Mouse (Mus musculus) frontal cortex, postnatal 25 days (tissue): ENCODE results near the gene Ccnjl.

ENCODE experiments used
- DNase-seq, 2 experiments: peaks; one replicate each; pipeline ENCODE4 v3.0.0; 2022; ENCODE audit warnings: low spot score in 2 of 2

Ccnjl gene

DNA sequence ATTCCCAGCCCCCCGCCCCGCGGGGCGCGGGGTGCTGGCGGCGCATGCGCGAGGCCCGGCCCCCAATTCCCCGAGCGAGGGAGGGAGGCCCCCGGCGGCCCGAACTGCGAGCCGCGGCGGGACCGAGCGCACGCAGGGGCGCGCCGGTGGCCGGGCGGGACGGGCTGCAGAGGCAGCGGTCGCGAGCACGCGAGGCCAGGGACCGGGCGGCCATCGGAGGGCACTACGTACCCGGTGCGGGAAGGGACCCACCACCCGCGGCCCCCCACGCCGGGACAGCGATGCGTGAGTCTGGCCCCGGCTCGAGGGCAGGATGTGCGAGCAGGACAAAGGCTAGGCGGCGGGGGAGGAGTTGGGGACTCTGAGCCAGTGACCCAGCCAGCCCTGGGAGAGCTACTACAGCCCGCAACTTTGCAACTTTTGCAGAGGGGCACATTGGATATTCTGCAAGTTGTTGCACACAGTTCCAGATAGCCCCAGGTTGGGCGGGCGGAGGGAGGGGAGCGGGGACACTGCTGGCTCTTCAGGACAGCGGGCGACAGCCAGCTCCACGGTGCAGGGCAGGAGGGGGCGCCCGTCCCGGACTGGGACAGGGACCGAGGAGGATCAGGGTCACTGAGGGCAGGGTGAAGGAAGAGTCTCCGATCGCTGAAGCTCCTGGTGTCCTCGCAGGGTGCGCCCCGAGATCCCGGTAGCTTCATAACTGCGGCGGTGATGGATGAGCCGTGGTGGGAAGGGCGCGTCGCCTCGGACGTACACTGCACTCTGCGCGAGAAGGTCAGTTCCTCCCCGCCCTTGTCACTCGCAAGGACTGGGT is at the start of gene Ccnjl:
TSS of gene Ccnjl (plus strand) at position 102 of the 817 bp plus-strand sequence.
- DNase-seq, result peak in 1 of 2 experiments; percentile 31

DNA sequence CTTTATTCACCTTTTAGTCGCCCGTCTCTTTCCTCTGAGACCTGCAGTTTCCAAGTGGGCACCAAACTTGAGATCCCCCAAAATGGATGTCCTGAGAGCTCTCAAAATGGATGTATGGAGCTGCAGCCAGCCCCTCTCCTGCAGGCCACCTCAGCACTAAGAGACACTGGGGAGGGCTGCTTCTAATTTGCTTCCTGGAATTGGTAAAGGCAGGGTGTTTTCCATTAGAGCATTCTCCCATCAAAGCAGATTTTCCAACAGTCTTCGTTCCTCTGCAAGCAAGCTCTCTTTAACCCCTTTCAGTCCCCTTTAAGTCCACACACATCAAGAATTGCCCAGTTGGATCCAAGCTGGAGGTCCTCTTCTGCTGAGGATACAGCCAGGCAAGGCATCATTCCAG is 49.2 kb upstream of the Ccnjl start:
- no peak for DNase-seq

DNA sequence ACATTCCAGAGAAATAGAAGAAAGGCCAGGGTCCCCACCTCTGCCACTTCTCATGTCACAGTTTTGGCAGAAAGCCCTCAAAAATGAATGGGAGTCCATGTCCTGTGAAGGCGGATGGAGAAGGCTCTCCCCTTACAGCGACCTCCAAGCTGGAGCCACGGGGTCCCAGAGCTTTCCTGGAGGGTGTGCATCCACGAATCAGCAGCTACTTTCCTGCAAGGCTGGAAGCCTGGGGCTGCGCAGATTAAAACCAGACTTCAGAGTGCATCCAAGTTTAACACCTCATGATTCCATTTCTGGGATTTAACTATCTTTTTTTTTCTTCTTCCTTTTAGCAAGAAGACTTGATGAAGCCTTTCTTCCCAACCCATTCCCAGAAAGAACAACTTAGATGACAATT is 48.0 kb upstream of the Ccnjl start:
- no peak for DNase-seq

DNA sequence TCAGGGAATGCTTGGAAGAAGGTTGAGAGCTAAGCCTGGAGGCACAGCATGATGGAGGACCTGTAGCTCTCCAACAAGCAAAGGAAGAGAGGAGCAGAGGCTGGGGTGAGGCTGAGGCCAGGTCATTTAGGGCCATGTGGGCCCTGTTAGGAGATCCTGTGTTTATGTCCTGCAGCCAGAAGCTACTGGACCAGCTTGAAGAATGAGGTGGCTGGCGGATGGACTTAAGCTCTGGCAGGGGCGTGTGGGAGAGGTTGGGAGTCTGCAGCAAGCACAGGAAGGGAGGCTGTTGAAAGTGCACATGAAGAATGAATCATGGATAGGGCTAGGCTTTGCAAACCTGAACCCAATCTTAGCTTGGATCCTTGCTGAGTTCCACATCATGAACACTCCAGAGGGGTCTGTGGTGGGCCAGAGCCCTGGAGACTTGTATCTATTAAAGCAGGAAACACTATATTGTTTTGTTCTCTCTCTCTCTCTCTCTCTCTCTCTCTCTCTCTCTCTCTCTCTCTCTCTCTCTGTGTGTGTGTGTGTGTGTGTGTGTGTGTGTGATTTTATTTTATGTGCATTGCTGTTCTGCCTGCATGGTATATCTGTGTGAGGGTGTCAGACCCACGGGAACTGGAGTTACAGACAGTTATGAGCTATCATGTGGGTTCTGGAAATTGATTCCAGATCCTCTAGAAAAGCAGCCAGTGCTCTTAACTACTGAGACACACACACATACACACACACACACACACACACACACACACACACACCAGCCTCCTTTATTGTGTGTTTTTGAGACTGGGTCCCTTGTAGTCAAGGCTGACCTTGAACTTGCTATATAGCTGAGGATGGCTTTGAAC is 46.7 kb upstream of the Ccnjl start:
- no peak for DNase-seq

DNA sequence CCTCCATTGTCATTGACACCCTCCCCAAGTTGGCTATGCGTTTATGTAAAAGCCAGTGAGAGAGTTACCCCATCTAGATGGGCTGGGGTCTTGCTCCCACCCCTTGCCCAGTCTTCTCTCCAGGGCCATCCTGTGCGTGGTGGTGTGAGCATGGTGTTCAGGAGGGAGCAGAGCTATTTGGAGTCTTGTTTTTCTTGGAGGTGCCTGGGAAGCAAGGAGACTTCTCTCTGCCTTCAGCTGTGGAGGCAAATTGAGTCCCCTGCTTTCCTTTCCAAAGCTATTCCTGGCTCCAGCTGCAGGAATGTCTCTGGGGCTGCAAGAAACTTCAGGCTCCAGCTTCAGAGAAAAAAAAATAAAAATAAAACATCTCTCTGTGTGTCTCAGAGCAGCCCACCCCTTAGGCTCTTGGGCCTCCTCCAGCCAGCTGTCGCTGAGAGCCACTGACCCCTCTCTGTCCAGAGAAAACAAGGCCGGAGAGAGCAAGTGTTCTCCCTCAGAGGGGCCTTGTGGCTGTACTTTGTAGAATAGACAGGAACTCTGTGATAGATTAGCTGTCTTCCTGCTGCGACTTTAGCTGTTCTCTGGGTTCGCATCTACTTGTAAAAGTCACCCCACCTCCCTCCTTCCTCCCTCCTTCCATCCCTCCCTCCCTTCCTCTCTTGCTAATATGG is 45.3 kb upstream of the Ccnjl start:
- DNase-seq, result no peak

DNA sequence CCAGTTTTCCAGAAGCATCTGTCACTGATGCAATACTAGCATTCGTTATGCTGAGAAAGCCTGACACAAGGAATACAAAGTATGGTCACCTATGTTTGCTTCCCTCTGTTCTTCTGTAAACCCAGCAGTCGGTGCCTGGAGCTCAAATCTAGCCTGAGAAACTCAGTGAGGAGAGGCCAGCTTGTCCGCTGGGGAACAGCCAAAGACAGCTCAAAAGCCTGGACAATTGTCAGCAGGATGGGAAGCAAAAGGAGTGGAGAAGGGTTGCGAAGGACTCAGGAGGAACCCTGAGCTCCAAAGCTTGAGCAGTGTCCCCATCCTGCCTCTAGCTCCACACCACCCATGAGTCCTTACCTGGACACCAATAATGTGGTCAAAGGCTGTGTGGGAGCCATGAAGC is 44.5 kb upstream of the Ccnjl start:
- DNase-seq, result no peak

DNA sequence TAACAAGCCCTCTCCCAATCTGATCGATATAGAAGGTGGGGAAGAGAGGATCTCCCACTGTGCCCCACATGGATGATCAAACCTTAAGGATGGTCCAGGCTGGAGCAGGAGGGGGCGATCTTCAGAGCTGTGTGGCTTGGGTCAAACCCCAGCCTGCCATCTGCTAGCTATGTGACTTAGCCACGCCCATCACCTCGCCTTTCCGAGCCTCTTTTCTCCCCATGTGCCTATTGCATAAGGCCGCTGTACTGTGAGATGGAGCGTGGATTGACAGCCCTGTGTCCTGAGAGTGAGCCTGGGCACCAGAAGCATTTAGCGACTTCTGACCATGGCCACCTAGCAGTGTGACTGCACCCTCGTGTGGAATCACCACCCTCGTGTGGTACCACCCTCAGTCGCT is 43.9 kb upstream of the Ccnjl start:
- no peak for DNase-seq

DNA sequence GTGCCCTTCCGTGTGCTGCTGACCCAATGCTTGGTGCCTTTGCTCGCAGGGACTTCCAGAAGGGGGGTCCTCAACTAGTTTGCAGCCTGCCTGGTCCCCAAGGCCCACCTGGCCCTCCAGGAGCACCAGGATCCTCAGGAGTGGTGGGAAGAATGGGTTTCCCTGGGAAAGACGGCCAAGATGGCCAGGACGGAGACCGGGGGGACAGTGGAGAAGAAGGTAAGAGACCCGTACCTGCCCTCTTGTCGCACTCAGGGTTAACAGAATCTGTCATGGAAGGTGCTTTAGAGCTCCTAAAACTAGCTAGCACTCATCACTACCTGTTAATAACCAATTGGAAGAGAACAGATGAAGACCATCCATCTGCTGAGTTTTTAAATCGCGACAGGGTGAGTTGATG is 42.7 kb upstream of the Ccnjl start:
- no peak for DNase-seq

DNA sequence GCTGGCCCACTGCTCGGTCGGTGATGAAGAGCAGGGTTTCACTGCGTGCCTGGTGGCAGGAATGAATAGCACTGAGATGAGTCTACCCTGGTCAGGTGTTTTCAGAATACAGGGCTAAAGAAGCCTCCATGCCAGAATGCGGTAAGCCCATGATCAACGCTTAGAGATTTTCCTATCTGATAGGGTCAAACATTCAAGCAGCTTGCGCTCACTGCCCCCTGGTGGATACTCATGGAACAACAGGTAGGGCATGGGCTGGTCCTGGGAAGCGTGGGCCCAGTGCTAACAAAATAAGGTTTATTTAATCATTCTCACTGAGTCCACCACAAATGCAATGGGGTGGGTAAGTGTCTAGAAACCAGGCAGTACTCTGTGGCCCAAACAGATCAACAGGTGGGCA is 35.9 kb upstream of the Ccnjl start:
- peak; percentile 69 to 71 for DNase-seq

DNA sequence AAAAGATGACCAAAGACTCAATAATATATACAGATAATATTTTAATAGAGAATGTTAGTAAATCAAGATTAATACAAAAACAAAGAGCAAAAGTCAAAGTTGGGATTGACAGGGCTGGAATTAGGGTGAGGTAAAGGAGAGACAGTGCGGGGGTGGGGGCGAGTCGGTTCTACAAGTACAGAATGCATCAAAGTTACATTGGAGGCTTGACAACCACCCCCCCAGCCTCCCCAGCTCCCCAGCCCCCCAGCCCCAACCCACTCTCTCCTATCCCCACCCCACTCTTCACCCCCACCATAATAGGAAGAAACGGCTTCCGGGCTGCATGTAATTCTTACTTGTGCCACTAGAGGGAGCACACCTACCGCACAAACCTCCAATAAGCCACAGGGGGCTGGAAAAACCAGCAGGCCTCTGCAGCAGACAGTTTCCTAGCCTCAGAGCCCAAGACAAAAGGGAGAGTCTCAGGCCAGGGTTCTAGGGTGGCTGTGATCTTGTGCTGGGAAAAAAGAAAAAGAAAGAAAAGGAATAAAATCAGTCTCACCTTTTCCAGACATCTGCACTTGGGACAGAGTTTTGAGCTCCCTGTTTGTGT is 34.7 kb upstream of the Ccnjl start:
- peak; percentile 63 to 74 for DNase-seq

DNA sequence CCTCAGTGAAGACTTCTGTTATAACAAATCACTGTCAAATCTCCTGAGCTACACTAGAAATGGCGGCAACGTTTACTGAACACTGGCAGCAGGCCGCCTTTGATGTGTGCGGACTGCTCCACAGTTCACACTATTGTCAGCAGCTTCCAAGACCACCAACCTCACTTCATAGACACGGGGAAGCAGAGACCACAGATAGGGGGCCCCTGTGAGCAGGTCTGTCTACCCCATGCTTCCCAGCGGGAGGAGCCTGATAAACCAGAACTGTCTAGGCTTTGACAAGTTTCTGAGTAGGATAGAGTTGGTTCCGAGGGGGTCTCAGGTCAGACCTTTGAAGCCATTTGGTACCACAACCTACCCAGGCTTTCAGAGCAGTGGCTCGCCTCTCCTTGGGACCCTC is 33.5 kb upstream of the Ccnjl start:
- DNase-seq, result no peak

DNA sequence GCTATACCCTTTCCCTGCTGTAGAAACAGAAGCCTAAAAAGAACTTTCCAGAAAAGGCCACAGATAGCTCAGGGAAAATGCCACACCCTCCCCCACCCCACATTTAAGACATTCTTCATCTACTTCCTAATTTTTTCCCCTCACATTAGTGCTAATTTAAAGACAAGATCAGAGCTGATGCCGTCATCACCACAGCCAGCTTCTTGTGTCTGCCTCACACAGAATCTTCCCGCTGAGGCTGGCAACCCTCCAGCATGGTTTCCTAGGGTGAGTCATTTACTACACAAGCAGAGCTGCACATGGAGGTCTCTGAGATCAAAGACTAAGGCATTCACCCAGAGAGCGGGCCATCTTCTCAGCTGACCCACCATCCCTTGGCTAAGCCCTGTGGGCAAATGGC is 33.1 kb upstream of the Ccnjl start:
- DNase-seq, result peak; percentile 25 to 53

DNA sequence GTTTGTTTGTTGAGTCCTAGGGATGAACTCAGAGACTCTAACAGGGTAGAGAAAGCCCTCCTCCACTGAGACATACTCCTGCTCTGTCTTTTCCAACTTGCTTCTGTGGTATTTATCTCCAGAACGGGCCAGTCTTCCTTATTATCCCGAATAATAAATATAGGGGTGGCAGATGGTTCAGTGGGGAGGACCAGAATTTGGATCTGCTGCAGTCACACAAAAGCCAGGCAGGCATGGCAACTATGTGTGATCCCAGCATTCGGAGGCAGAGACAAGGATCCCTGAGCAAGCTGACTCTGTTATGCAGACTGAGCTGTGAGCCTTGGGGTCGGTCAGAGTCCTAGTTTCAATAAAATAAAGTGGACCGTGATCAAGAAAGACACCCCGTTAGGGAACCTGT is 27.3 kb upstream of the Ccnjl start:
- no peak for DNase-seq

DNA sequence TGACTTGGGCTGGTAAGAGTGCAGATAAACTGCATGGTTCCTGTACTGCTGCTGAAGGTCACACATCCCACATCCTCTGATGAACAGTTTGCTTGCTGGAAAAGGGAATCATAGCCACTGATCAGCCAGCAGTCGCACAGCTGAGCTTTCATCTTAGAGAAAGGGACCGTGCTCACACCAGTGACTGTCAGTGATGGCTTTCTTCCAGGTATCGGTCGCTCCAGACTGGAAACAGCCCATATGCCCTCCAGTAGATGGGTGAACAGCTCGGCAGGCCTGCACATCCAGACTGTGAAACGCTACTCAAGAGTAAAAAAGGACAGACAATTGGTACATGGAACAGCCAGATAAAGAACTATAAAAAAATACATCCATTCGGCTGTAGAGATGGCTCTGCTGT is 23.4 kb upstream of the Ccnjl start:
- no peak for DNase-seq

DNA sequence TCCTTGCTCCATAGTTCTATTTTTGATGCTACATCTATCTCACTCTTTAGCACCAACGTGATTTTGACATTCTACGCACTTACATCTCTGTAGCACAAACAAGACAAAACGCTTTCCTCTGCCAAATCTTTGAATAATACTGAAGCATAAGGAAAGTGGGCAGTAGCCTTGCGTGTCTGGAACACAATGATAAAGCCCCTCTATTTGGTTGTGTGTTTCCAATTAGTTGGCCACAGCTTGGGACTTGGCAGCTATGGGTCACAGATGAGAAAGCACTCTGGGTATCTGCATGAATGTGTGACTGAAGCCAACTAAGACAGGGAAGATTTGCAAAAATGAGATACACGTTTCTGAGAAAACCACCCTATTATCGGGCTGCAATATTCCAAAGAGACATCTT is 20.6 kb upstream of the Ccnjl start:
- DNase-seq, result no peak

DNA sequence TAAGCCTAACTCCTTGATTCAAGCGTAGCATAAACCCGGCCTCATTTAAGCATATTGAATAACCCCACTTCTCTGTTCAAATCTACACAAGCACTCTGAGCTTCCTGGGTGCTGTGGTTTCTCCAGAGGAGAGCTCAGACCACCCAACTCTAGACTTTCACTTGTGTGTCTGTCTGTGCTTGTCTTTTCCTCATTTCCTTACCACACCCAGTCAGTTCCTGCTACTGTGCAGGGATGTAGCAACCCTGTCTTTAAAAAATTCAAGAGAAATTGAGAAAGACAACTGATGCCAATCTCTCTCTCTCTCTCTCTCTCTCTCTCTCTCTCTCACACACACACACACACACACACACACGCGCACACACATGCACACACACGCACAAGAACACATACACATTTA is 18.7 kb upstream of the Ccnjl start:
- DNase-seq, result no peak

DNA sequence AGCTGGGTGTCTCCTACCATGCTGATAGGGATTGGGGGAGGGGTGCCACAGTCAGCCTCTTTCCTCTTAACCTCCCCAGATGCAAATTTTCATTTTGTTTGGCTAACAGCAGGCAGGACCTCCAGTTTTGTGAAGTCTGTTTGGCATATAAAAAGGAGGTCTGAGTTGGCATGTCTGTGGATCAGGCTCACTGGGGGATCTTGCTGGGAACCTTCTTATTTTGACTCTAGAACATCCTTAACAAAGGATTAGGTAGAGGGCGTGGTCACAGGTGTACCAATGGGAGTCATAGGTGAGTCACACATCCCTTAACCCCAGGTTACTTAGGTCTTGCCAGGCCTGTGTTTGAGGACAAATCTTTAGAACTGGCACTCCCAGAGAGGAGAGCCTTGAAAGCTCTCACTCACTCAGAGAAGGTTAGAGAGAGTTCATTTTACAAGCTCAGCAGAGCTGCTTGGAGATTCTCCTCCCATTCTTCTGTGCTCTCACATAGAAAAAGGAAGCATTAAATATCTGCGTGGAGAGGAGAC is 15.9 kb upstream of the Ccnjl start:
- no peak for DNase-seq

DNA sequence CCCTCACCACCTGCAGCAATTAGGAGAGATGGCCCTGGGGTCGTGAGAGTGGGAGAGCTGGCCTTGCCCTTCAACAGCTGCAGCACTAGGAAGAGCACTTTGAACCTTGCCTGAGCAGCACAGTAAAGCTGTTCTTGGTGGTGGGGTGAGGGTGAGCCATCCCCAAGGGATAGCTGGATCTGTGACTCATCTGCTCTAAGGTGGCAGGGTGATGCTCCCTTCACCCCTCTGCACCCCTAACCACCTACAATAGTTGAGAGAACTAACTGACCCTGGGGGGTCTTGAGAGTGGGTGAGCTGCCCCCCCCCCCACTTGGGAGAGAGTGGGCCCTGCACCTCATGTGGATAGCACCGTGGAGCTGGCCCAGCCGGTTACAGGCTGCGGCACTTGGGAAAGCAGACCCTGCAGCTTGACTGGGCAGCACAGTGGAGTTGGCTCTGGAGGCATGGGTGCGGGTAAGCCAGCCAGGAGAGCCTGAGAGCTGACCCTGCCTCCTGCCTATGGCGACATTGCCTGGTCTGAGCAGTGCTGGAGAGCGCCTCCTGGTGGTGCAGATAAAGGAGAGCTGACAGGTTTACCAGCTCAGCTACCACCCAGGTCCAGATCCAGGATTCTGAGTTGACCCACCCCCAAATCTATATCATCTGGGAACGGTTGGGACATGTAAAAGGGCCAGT is 12.1 kb upstream of the Ccnjl start:
- no peak for DNase-seq

DNA sequence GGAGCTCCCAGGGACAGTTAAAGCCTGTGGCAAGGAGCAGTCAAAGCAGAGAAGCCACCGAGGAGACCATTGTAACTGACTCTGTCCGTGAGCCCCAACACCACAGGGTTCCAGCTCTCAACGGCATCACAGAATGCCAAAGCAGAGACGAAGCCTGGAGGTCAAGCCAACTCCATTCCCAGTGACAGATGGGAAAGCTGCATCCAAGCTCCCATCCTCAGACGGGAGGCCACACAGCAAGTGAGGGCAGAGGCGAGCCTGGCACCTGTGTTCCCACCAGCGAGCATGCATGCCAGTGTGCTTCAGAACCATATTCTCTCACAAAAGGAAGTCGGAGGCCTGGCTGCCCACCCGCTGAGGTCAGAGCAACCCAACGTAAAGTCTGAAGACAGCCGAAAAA is 10.9 kb upstream of the Ccnjl start:
- DNase-seq, result no peak

DNA sequence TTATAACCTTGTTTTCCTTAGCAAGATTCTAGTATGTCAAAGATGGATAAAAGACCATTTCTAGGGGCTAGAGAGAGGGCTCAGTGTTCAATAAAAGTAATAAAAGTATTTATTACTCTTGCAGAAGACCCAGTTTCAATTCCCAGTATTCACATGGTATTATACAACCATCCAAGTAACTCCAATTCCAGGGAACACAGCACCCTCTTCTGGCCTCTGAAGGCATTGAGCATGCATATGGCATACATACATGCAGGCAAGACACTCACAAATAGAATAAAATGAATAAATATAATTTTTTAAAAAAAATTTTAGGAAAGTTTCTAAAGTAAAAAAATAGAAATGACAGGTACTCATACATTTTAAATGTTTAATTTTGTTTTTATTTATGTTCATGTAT is 10.5 kb upstream of the Ccnjl start:
- DNase-seq, result no peak

DNA sequence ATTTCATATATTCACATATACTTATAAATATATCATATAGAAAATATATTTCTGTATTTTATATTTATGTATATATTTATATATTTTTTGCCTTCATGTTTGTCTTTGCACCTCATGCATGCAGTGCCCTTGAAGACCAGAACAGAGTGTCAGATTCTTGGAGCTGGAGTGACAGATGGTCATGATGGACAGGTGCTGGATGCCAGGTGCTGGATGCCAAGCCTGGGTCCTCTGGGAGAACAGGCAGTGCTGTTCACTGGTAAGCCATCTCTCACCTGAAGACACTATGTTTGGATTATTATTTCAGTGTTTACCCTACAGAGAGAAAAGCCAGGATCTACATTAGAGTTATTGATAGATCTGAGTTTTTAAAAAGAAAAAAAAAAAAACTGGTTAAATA is 9.8 kb upstream of the Ccnjl start:
- no peak for DNase-seq
